Mouse (Mus musculus) testis, adult 2 months (tissue): Measurements from ENCODE around the gene Mreg.

ENCODE experiments used
- CTCF ChIP-seq: fragments of 200-500 bp; IDR thresholded peaks from 2 replicates; pipeline ENCODE4 v1.5.1; 2012; ENCODE audit warnings: low read depth, mild to moderate bottlenecking, inconsistent platforms, low read length, moderate library complexity; ENCODE audit not compliant: control insufficient read depth, insufficient read depth, insufficient replicate concordance
- POLR2A ChIP-seq: fragments of 200-500 bp; IDR thresholded peaks from 2 replicates; pipeline ENCODE4 v1.6.1; 2012; ENCODE audit warnings: low read depth, mild to moderate bottlenecking, inconsistent platforms, low read length, moderate library complexity; ENCODE audit not compliant: control insufficient read depth

DNA sequence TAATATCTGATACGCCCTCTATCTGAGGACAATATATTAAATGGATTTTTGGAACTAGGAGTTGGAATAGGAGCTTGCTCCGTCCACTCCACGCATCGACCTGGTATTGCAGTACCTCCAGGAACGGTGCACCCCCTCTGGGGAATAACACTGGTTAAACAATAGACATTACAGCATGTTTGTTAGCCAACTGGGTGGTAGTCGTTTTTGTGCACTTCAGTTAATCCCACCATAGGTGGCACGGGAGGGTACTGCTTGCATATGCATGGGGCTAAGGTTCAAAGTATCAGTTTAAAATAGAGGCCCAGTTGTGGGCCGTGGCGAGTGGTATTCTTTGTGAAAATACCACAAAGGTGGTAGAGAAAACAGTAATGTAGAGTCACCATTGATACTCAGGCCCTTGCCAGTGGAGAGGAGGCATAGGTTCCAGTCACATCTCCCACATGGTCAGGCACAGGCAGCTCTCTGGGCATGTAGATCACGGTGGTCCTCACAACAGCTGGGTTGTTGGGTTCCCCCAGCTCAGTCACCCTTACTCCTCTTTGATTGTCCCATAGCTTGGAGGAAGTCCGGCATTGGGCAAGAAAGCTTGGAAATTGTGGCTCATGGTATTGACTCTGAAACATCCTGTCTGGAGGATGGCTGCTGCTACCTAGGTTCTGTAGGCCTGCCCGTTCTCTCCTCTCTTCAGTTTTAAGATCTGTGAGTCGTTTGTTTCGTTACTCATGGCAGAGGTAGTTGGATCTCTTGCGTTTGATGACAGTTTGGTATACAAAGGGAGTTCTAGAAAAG, 43.2 kb upstream of the Mreg start:
- TF ChIP-seq POLR2A: no peak
- TF ChIP-seq CTCF: no peak
